ENCODE assay signal across 9 mouse cellular contexts in the genomic region with DNA sequence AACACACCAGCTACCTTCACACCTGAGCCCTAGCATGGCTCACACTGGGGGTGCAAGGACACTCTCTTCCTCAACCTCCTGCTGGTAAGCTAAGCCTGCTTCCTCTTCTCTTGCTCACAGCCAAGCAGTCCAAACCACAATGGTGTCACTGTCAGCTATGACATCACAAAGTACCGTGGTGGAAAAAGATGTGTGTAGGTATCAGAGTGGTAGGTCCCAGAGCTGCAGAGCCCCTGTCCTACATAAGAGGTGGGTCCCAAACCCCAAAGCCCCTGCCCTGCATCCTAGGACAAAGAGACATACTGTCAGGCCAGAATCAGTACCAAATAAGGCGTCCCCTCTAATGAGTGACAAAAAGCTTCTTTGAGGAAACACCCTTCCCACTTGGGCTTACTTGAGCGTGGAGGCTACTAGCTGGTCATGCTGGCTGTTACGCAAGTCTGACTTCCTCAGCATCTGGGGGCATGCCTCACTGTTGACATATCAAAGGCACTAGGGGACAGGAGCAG. TPM values are rescaled to one million over a fixed set of nuclear protein-coding genes. Genes with fewer than 3 reads are reported as not detected.
A peak's percentile ranks its signal among the peaks of the same experiment; 100 is the strongest.
DNase-seq lines count a peak whose midpoint lies in the region; ATAC-seq and TF ChIP-seq lines count a peak whose summit lies in the region.
"Had no signal": no experiment of that assay in that cellular context is flagged by ENCODE, and none has a peak within 500 bp of the region (broad histone marks: within the 10 kb centered on the region; RNA-seq: fewer than 3 reads in every experiment).

No protein-coding gene starts in this region.

- no peak for TF ChIP-seq POLR2A in bone marrow macrophage, adult 2 months (IDR thresholded peaks at IDR 0.05; ENCODE audit: borderline replicate concordance, low read depth, low read length)
- no peak for TF ChIP-seq POLR2A in liver, adult 2 months (IDR thresholded peaks at IDR 0.05; ENCODE audit: extremely low read depth, insufficient read depth, low read length)
- TF ChIP-seq POLR2A in myocyte (IDR thresholded peaks at IDR 0.05; ENCODE audit: insufficient read length, low read depth): no peak

- H3K4me3 ChIP-seq in bone marrow macrophage, adult 2 months (ENCODE audit: insufficient read depth, low read length): peak overlapping the region; percentile 30; the same call in 1 of the 2 replicates
- H3K4me3 ChIP-seq in liver, adult 2 months (ENCODE audit: insufficient read depth, low read depth, low read length): no peak overlapping the region
- H3K4me3 ChIP-seq in myocyte: no peak overlapping the region
- H3K4me3 ChIP-seq in neural tube, embryonic 15.5 days (replicated peaks): no peak overlapping the region
- H3K4me3 ChIP-seq in hindbrain, embryonic 14.5 days (replicated peaks; ENCODE audit: low read length): no peak overlapping the region
- H3K4me3 ChIP-seq: limb, embryonic 12.5 days had no signal

- H3K9ac ChIP-seq in liver, adult 2 months (ENCODE audit: low read depth, low read length): no peak overlapping the region
- no peak overlapping the region for H3K9ac ChIP-seq in neural tube, embryonic 15.5 days (replicated peaks)
- no peak overlapping the region for H3K9ac ChIP-seq in hindbrain, embryonic 14.5 days
- H3K9ac ChIP-seq: limb, embryonic 12.5 days had no signal

- peak overlapping the region; percentile 93 for H3K27ac ChIP-seq in bone marrow macrophage, adult 2 months (ENCODE audit: insufficient read depth, low read depth, low read length)
- peak overlapping the region; percentile 40 for H3K27ac ChIP-seq in liver, adult 2 months (replicated peaks; ENCODE audit: insufficient read depth, low read depth, low read length)
- H3K27ac ChIP-seq in neural tube, embryonic 15.5 days (replicated peaks): no peak overlapping the region
- no peak overlapping the region for H3K27ac ChIP-seq in hindbrain, embryonic 14.5 days
- H3K27ac ChIP-seq: limb, embryonic 12.5 days had no signal

- H3K4me1 ChIP-seq in bone marrow macrophage, adult 2 months (ENCODE audit: control insufficient read depth, insufficient read depth, low read length): peaks cover 82% of the 10 kb centered on the region
- H3K4me1 ChIP-seq in liver, adult 2 months (ENCODE audit: control insufficient read depth, insufficient read depth, low read length): peaks cover 47% of the 10 kb centered on the region
- peaks cover 7% of the 10 kb centered on the region; the same call in 1 of the 2 replicates for H3K4me1 ChIP-seq in neural tube, embryonic 15.5 days
- H3K4me1 ChIP-seq in hindbrain, embryonic 14.5 days (replicated peaks; ENCODE audit: control insufficient read depth, insufficient read depth, low read length): 0 out of 2 replicates have a peak, but pooled peaks cover 1% of the 10 kb centered on the region

- no peak overlapping the region for H3ac ChIP-seq in myocyte (ENCODE audit: control insufficient read depth, insufficient read length)

- no peaks in the 10 kb centered on the region for H3K27me3 ChIP-seq in liver, adult 2 months (ENCODE audit: control insufficient read depth, insufficient read depth, low read length)
- H3K27me3 ChIP-seq in myocyte (ENCODE audit: control insufficient read depth, insufficient read depth, insufficient read length): no peaks in the 10 kb centered on the region
- H3K27me3 ChIP-seq in neural tube, embryonic 15.5 days (replicated peaks): peaks cover 4% of the 10 kb centered on the region; the same call in 1 of the 2 replicates
- H3K27me3 ChIP-seq in hindbrain, embryonic 14.5 days (ENCODE audit: control insufficient read depth, insufficient read depth, low read length): peaks cover 9% of the 10 kb centered on the region; the same call in 1 of the 2 replicates

- 71% methylated on average over 4 of the region's 4 CpGs for whole genome bisulfite sequencing in liver, adult 2 months
- WGBS in neural tube, embryonic 15.5 days: 88% methylated on average over 4 of the region's 4 CpGs
- 80% methylated on average over 4 of the region's 4 CpGs for WGBS in hindbrain, embryonic 14.5 days

- no peak for ATAC-seq in neural tube, embryonic 15.5 days (ENCODE audit: low FRiP score)
- no peak for ATAC-seq in hindbrain, embryonic 14.5 days (ENCODE audit: low FRiP score)

- peak; percentile 88 for DNase-seq in CD4-positive, CD25-positive, alpha-beta regulatory T cell, adult 2 months (ENCODE audit: low read depth, low spot score)
- DNase-seq in liver, adult 2 months (ENCODE audit: extremely low read depth, low read depth, low spot score): peak; percentile 53
- no peak for DNase-seq in right cerebral cortex, adult 18-20 months
- DNase-seq in hindbrain, embryonic 14.5 days (ENCODE audit: low spot score): no peak
- no peak for DNase-seq in layer of hippocampus, adult 9-10 months (ENCODE audit: low spot score)

- peaks cover 4% of the 10 kb centered on the region; the same call in 1 of the 2 replicates for H3K36me3 ChIP-seq in liver, adult 2 months (ENCODE audit: control insufficient read depth, insufficient read depth, low read length)
- no peaks in the 10 kb centered on the region for H3K36me3 ChIP-seq in myocyte (ENCODE audit: control insufficient read depth, insufficient read depth)
- no peaks in the 10 kb centered on the region for H3K36me3 ChIP-seq in neural tube, embryonic 15.5 days
- no peaks in the 10 kb centered on the region for H3K36me3 ChIP-seq in hindbrain, embryonic 14.5 days (replicated peaks; ENCODE audit: control insufficient read depth, insufficient read depth)
- H3K36me3 ChIP-seq: limb, embryonic 12.5 days had no signal

- no peak for TF ChIP-seq CTCF in bone marrow macrophage, adult 2 months (IDR thresholded peaks at IDR 0.05; ENCODE audit: low read depth, low read length)
- TF ChIP-seq CTCF in liver, adult 2 months (IDR thresholded peaks at IDR 0.05; ENCODE audit: low read depth, low read length): no peak

- H3K79me2 ChIP-seq in liver, adult 2 months (ENCODE audit: control insufficient read depth, insufficient read depth, low read length): peaks cover 62% of the 10 kb centered on the region
- peaks cover 69% of the 10 kb centered on the region for H3K79me2 ChIP-seq in myocyte (ENCODE audit: control insufficient read depth, insufficient read depth)

- peak overlapping the region; percentile 3 for H3K4me2 ChIP-seq in myocyte (ENCODE audit: low read depth)
- no peak overlapping the region for H3K4me2 ChIP-seq in neural tube, embryonic 15.5 days
- no peak overlapping the region for H3K4me2 ChIP-seq in hindbrain, embryonic 14.5 days (replicated peaks)
- H3K4me2 ChIP-seq: limb, embryonic 12.5 days had no signal

- H3K9me3 ChIP-seq in neural tube, embryonic 15.5 days (replicated peaks): no peaks in the 10 kb centered on the region
- no peaks in the 10 kb centered on the region for H3K9me3 ChIP-seq in hindbrain, embryonic 14.5 days (ENCODE audit: control insufficient read depth, low read length)
- H3K9me3 ChIP-seq: limb, embryonic 12.5 days had no signal

TF ChIP-seq in myocyte, 11 proteins besides CTCF, POLR2A, EP300 and RAD21:
- TF ChIP-seq MYOG (IDR thresholded peaks at IDR 0.05; ENCODE audit: control insufficient read depth in 1 of 3, insufficient read depth in 1 of 3, insufficient read length in 2 of 3, low read depth in 2 of 3): no peak
- TF ChIP-seq CEBPB (IDR thresholded peaks at IDR 0.05; ENCODE audit: insufficient read depth, poor library complexity, severe bottlenecking): no peak
- TF ChIP-seq USF1 (IDR thresholded peaks at IDR 0.05; ENCODE audit: low read depth): no peak
- TF ChIP-seq MAX (IDR thresholded peaks at IDR 0.05; ENCODE audit: low read depth): no peak
- no peak for TF ChIP-seq SRF (IDR thresholded peaks at IDR 0.05; ENCODE audit: control insufficient read depth, insufficient read length, low read depth)
- TF ChIP-seq REST (IDR thresholded peaks at IDR 0.05; ENCODE audit: insufficient read depth, insufficient read length): no peak
- no peak for TF ChIP-seq E2F4 (IDR thresholded peaks at IDR 0.05; ENCODE audit: insufficient read depth)
- no peak for TF ChIP-seq TCF3 (IDR thresholded peaks at IDR 0.05; ENCODE audit: insufficient read length, low read depth)
- TF ChIP-seq TCF12 (IDR thresholded peaks at IDR 0.05; ENCODE audit: insufficient read depth, poor library complexity, severe bottlenecking): no peak
- no peak for TF ChIP-seq MYOD1 (IDR thresholded peaks at IDR 0.05; ENCODE audit: control insufficient read depth in 1 of 3, insufficient read length in 2 of 3, low read depth in 2 of 3)
- TF ChIP-seq POLR2AphosphoS2 (IDR thresholded peaks at IDR 0.05; ENCODE audit: insufficient read length, low read depth): no peak

RNA-seq across cellular contexts. Expression of a gene that starts 5.9 kb away (rescaled TPM):
- 181 and 222 TPM in 2 replicates for polyA plus RNA-seq in bone marrow macrophage, adult 2 months (2012; ENCODE audit: insufficient read depth, insufficient read length, missing spikeins)
- total RNA-seq in liver, adult 2 months (2014; rRNA removed): 10.8 and 14.9 TPM in 2 replicates
- 16.8 and 16.9 TPM in 2 replicates for polyA plus RNA-seq in liver, adult 2 months (2012; rRNA removed)
- 9.7 TPM for polyA plus RNA-seq in myocyte (2012; fragmentation: generic; extraction: Trizol)
- 4.5 and 6.9 TPM in 2 replicates for polyA plus RNA-seq in neural tube, embryonic 15.5 days (2015; fragmentation: Nextera tagmentation; extraction: Ambion mirVana)
- 4.4 and 4.7 TPM in 2 replicates for polyA plus RNA-seq in hindbrain, embryonic 14.5 days (2014; fragmentation: Nextera tagmentation; extraction: Ambion mirVana)

RNA-seq across cellular contexts. Expression of a gene that starts 46.0 kb away (rescaled TPM):
- polyA plus RNA-seq in bone marrow macrophage, adult 2 months (2012; ENCODE audit: insufficient read depth, insufficient read length, missing spikeins): 37.4 and 44.8 TPM in 2 replicates
- total RNA-seq in liver, adult 2 months (2014; rRNA removed): 32.4 and 36.2 TPM in 2 replicates
- 11.6 and 13.3 TPM in 2 replicates for polyA plus RNA-seq in liver, adult 2 months (2012; rRNA removed)
- polyA plus RNA-seq in myocyte (2012; fragmentation: generic; extraction: Trizol): 20.0 TPM
- 7.8 and 8.3 TPM in 2 replicates for polyA plus RNA-seq in neural tube, embryonic 15.5 days (2015; fragmentation: Nextera tagmentation; extraction: Ambion mirVana)
- 12.1 and 12.7 TPM in 2 replicates for polyA plus RNA-seq in hindbrain, embryonic 14.5 days (2014; fragmentation: Nextera tagmentation; extraction: Ambion mirVana)

Comparison
In these comparisons a context has a peak if more than half of its experiments do, and no peak if none do; other contexts are left out.
1. DNase-seq: peak in CD4-positive, CD25-positive, alpha-beta regulatory T cell, adult 2 months (single experiment) and liver, adult 2 months (single experiment); none in right cerebral cortex, adult 18-20 months (single experiment), hindbrain, embryonic 14.5 days (single experiment) and layer of hippocampus, adult 9-10 months (single experiment).
2. H3K27ac ChIP-seq: peak in bone marrow macrophage, adult 2 months (single experiment) and liver, adult 2 months (single experiment); none in neural tube, embryonic 15.5 days (single experiment) and hindbrain, embryonic 14.5 days (single experiment).
3. RNA of a gene that starts 5.9 kb away (polyA plus RNA-seq): 181 to 222 TPM in bone marrow macrophage, adult 2 months; 16.8 to 16.9 TPM in liver, adult 2 months, 9.7 TPM in myocyte (single experiment), 4.5 to 6.9 TPM in neural tube, embryonic 15.5 days and 4.4 to 4.7 TPM in hindbrain, embryonic 14.5 days; every median in the first group is over 10 times any median in the second.